Comparison of ENCODE assay signal across 39 mouse cellular contexts in the genomic region with DNA sequence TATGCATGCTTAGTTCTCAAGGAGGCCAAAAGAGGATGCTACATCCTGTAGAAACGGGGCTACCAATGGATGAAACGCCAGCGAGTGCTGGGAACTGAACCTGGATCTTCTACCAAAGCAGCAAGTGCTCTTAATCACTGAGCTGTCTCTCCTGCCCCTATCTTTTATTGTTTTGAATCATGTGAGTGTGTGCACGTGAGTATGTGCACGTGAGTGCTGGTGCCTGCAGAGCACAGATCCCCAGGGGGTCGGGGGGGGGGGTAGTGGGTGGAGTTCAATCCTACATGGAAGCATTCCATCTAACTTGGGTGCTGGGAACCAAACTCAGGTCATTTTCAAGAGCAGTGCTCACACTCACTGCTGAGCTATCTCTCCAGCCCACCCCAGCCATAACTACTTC. TPM values are rescaled to one million over a fixed set of nuclear protein-coding genes. Genes with fewer than 3 reads are reported as not detected.
"Had no signal": no experiment of that assay in that cellular context is flagged by ENCODE, and none has a peak within 500 bp of the region (broad histone marks: within the 10 kb centered on the region; RNA-seq: fewer than 3 reads in every experiment).

No protein-coding gene starts in this region.

- ATAC-seq: hindbrain, embryonic 16.5 days; hindbrain, postnatal 0 days; inflammation-experienced regulatory T-cells, adult 6 months; intestine, embryonic 15.5 days; intestine, embryonic 16.5 days; intestine, postnatal 0 days had no signal

- H3K9me3 ChIP-seq: intestine, embryonic 15.5 days; kidney, embryonic 15.5 days had no signal

- H3K9ac ChIP-seq: heart, embryonic 12.5 days; heart, embryonic 13.5 days; heart, embryonic 15.5 days; hindbrain, embryonic 12.5 days; hindbrain, embryonic 13.5 days; hindbrain, embryonic 14.5 days; hindbrain, embryonic 15.5 days; intestine, embryonic 15.5 days; kidney, embryonic 15.5 days had no signal

- H3K27me3 ChIP-seq: hindbrain, embryonic 13.5 days; hindbrain, embryonic 15.5 days had no signal

- H3K4me1 ChIP-seq: hindbrain, embryonic 15.5 days had no signal

- DNase-seq: heart, postnatal 10 days; heart, postnatal 14 days; heart, postnatal 36 days; heart, postnatal 4 days; kidney, adult 11 months; kidney, adult 18-20 months; kidney, adult 2 months; kidney, adult 8-10 months; kidney, adult 9 months; kidney, postnatal 10 days; kidney, postnatal 14 days; kidney, postnatal 25 days; kidney, postnatal 36 days; kidney, postnatal 4 days; layer of hippocampus, adult 9-11 months; layer of hippocampus, postnatal 36 days had no signal

- H3K27ac ChIP-seq: heart, embryonic 13.5 days; heart, embryonic 15.5 days; hindbrain, embryonic 10.5 days; hindbrain, embryonic 12.5 days; hindbrain, embryonic 13.5 days; hindbrain, embryonic 14.5 days; hindbrain, embryonic 15.5 days; hindbrain, postnatal 0 days; intestine, embryonic 15.5 days; kidney, embryonic 15.5 days; kidney, postnatal 0 days; layer of hippocampus, adult 2 months; left cerebral cortex, adult 2 months had no signal

- H3K4me2 ChIP-seq: heart, embryonic 12.5 days; heart, embryonic 13.5 days; heart, embryonic 15.5 days; hindbrain, embryonic 12.5 days; hindbrain, embryonic 13.5 days; hindbrain, embryonic 14.5 days; hindbrain, embryonic 15.5 days; intestine, embryonic 15.5 days; kidney, embryonic 15.5 days had no signal

- H3K36me3 ChIP-seq: heart, embryonic 12.5 days; heart, embryonic 13.5 days; heart, embryonic 15.5 days; hindbrain, embryonic 10.5 days; hindbrain, embryonic 12.5 days; hindbrain, embryonic 13.5 days; hindbrain, embryonic 15.5 days; intestine, embryonic 15.5 days; kidney, embryonic 15.5 days had no signal

- H3K4me3 ChIP-seq: heart, embryonic 12.5 days; heart, embryonic 13.5 days; heart, embryonic 15.5 days; hindbrain, embryonic 10.5 days; hindbrain, embryonic 12.5 days; hindbrain, embryonic 13.5 days; hindbrain, embryonic 15.5 days; intestine, embryonic 15.5 days; kidney, embryonic 15.5 days; layer of hippocampus, adult 2 months; left cerebral cortex, adult 2 months had no signal

RNA-seq across cellular contexts. Expression of gene Tbx21, which starts 28.8 kb away (rescaled TPM):
- total RNA-seq: heart, postnatal 10 days; heart, postnatal 25 days; heart, postnatal 36 days; heart, postnatal 4 days had no signal
- polyA plus RNA-seq: heart, embryonic 12.5 days; heart, embryonic 13.5 days; heart, postnatal 0 days; hindbrain, embryonic 14.5 days; intestine, embryonic 14.5 days; kidney, embryonic 14.5 days; kidney, postnatal 0 days had no signal

RNA-seq across cellular contexts. Expression of gene Lrrc46, which starts 45.2 kb away (rescaled TPM):
- total RNA-seq: heart, postnatal 36 days; hematopoietic stem cell, adult 5-6 weeks had no signal
- polyA plus RNA-seq: inflammation-experienced regulatory T-cells, adult 6 months had no signal
